Mouse (Mus musculus): ENCODE data around the gene Fibcd1.

Gene Fibcd1

GRCm38 (mm10) chr2:31767104-31767503, 78.7 kb downstream of the Fibcd1 start:
- DNase-seq, result no peak
